Mouse (Mus musculus) heart, embryonic 11.5 days (tissue): ENCODE measurements around the gene Jak3. TPM values are rescaled to one million over a fixed set of nuclear protein-coding genes. Genes with fewer than 3 reads are reported as not detected.
A peak's percentile ranks its signal among the peaks of the same experiment; 100 is the strongest.

Source experiments
- ATAC-seq: fragments of 200-750 bp; cut with Nextera tagmentation; replicated peaks from 2 replicates; pipeline ENCODE4 v1.8.0; 2017; ENCODE audit warnings: moderate library complexity; ENCODE audit not compliant: insufficient number of reproducible peaks, low FRiP score, low TSS enrichment
- H3K27ac ChIP-seq: fragments of 300-500 bp; sonication (generic); 2 replicates; pipeline ENCODE4 v1.5.1; 2014; ENCODE audit warnings: mild to moderate bottlenecking, low read depth, low read length
- H3K27me3 ChIP-seq: fragments of 300-500 bp; sonication (generic); 2 replicates; pipeline ENCODE4 v1.6.1; 2014; ENCODE audit warnings: mild to moderate bottlenecking, low read length, mixed read lengths; ENCODE audit not compliant: control insufficient read depth, insufficient read depth
- H3K36me3 ChIP-seq: fragments of 300-500 bp; sonication (generic); 2 replicates; pipeline ENCODE4 v1.6.1; 2014; ENCODE audit warnings: mild to moderate bottlenecking, low read length, moderate library complexity, mixed read lengths; ENCODE audit not compliant: control insufficient read depth, insufficient read depth
- H3K4me1 ChIP-seq: fragments of 300-500 bp; sonication (generic); 2 replicates; pipeline ENCODE4 v1.6.1; 2014; ENCODE audit warnings: low read length; ENCODE audit not compliant: control insufficient read depth, insufficient read depth
- H3K4me2 ChIP-seq: fragments of 300-500 bp; sonication (generic); 2 replicates; pipeline ENCODE4 v1.6.1; 2014; ENCODE audit warnings: mild to moderate bottlenecking, moderate library complexity
- H3K4me3 ChIP-seq: fragments of 300-500 bp; sonication (generic); 2 replicates; pipeline ENCODE4 v1.5.1; 2014; ENCODE audit warnings: low read depth, low read length
- H3K9ac ChIP-seq: fragments of 300-500 bp; sonication (generic); 2 replicates; pipeline ENCODE4 v1.6.1; 2014; ENCODE audit warnings: mild to moderate bottlenecking, low read depth, low read length, moderate library complexity
- H3K9me3 ChIP-seq: fragments of 300-500 bp; sonication (generic); replicated peaks from 2 replicates; pipeline ENCODE4 v1.6.1; 2016; ENCODE audit warnings: low read length; ENCODE audit not compliant: control insufficient read depth
- WGBS: fragments of 180-500 bp; shearing (Covaris S2); extraction: QIAGEN DNeasy Blood & Tissue Kit; methylation state at CpG from one replicate; pipeline ENCODE4 v1.1.7; 2014; ENCODE audit not compliant: insufficient replicate concordance; 5-methylcytosine and 5-hydroxymethylcytosine counted together
- polyA plus RNA-seq: library from polyadenylated mRNA; unstranded; fragments of >200 nt; fragmentation: Nextera tagmentation; extraction: Ambion mirVana; gene quantifications from 2 replicates; pipeline ENCODE4 v1.2.1, GENCODE M21; 2014

Jak3 gene
- polyA plus RNA-seq, 1 experiment from 2014 or later: 4.9 TPM

DNA sequence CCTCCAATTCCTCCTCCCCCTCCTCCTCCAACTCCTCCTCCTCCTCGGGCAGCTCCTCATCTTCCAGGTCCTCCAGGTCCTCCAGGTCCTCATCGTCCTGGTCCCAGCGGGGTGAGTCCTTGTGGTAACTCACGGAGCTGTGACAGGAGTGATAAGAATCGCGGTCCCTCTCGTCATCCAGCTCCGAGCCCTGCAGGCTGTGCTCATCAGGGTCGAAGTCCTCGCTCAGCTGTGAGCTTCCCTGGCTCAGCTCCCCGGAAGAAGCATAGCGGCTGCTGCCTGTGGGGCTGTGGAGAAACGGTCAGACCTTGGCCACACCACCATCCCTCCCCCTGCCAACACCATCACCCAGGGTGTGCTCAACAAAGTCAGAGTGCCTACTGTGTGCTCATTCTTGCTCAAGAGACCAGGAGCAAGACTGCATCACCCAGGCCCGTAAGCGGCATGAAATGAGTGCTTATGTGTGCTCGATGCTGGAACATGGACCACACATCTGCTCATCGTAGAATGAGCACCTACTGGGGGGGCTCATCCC lies 17.5 kb upstream of the Jak3 start:
- Histone ChIP-seq H3K27me3 (peaks cover 91% of the 10 kb centered on the region), H3K4me1 (peaks cover 3% of the 10 kb centered on the region; the same call in 1 of the 2 replicates), H3K9me3 (no peaks in the 10 kb centered on the region), H3K4me3 (no peak overlapping the region), H3K9ac (no peak overlapping the region), H3K4me2 (no peak overlapping the region), H3K27ac (no peak overlapping the region), H3K36me3 (no peaks in the 10 kb centered on the region)
- 24% methylated on average over 17 of the region's 17 CpGs for WGBS
- ATAC-seq: no peak

- WGBS: 49% methylated on average over 1 of the region's 1 CpGs
- peaks cover 85% of the 10 kb centered on the region for H3K27me3 ChIP-seq
- H3K4me2 ChIP-seq: no peak overlapping the region
- ATAC-seq: no peak
- H3K9me3 ChIP-seq: no peaks in the 10 kb centered on the region
- no peak overlapping the region for H3K9ac ChIP-seq
- H3K36me3 ChIP-seq: no peaks in the 10 kb centered on the region
- H3K27ac ChIP-seq: no peak overlapping the region
- peaks cover 3% of the 10 kb centered on the region; the same call in 1 of the 2 replicates for H3K4me1 ChIP-seq
- no peak overlapping the region for H3K4me3 ChIP-seq
Measured at GRCm38 (mm10) chr8:71659751-71660150, 16.3 kb upstream of the Jak3 start.

DNA sequence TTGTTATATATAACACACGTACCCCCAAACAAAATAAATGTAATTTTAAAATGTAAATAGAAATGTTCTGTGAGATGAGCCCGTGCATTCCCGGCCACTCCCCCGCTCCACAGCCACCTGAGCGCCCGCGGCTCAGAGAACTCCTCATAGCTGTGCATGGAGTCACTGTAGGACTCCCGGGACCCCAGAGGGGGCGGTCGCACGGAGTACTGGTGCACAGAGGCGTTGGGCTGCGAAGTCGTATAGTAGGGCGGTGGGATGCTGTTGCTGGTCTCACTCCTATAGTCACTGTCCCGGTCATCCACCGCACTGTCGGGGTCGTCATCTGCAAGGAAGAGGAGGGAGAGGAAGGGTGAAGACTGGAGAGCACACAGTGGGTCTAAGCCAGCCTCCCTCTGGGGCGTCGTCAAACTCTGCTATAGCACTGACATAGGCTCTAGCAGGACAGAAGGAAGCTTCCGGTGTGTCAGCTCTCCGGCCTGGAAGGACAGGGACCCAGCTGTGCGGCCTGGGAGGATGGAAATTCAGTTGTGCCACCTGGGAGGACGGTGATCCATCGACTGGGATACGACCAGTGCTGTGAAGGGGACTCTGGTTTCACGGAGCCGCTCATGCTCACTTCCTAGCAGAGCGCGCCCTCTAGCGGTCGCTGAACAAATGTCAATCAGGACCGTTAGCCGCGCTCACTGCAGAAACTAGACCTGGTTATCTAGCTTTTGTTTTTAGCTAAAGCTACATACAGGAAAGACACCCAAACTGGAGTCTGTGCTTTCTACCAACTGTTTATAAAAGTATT lies 15.6 kb upstream of the Jak3 start:
- Histone ChIP-seq H3K27ac (no peak overlapping the region), H3K4me3 (no peak overlapping the region), H3K9me3 (no peaks in the 10 kb centered on the region), H3K4me1 (peaks cover 5% of the 10 kb centered on the region; the same call in 1 of the 2 replicates), H3K27me3 (peaks cover 77% of the 10 kb centered on the region), H3K4me2 (no peak overlapping the region), H3K36me3 (no peaks in the 10 kb centered on the region), H3K9ac (no peak overlapping the region)
- no peak for ATAC-seq
- 7% methylated on average over 36 of the region's 36 CpGs for WGBS

DNA sequence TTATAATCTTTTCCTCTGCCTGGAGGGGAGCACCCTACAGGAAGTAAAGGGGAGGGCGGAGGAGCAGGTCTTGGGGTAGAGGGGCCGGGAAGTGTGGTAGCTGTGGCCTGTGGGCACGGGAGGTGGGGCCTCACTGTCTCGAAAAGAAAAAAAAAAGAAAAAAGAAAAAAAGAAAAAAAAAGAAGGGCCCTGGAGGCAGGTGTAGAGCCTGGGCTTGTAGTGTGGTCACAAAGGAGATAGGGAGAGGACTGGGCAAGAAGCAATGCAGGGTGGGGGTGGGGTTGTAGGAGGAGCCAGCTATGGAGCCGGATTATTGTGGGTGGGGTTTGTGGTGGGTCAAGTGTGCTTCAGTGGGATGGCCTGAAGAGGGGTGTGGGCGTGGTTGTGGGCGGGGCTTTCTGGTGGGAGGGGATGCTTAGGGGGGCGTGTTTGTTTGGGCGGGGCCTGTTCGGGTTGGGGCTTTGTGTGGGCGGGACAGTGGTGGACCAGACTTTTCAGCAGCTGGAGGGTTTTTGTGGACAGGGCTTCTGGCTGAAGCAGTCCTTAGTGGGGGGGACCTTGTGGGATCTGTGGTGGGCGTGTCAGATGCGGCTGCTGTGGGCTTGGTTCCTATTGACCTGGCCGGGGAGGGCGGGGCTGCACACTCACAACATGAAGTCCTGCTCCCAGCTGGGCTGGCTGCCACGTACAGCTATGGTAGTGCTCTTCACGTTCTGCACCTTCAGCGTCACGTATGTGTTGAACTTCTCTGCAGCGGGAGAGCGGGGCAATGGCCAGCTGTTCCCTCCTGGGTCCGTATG lies 10.6 kb upstream of the Jak3 start:
- peak; percentile 59 for ATAC-seq
- H3K9ac ChIP-seq: no peak overlapping the region
- 3% methylated on average over 22 of the region's 22 CpGs for WGBS
- no peaks in the 10 kb centered on the region for H3K36me3 ChIP-seq
- peak overlapping the region; percentile 20 for H3K4me3 ChIP-seq
- H3K4me1 ChIP-seq: peaks cover 32% of the 10 kb centered on the region
- no peaks in the 10 kb centered on the region for H3K9me3 ChIP-seq
- H3K27ac ChIP-seq: no peak overlapping the region
- H3K4me2 ChIP-seq: peak overlapping the region; percentile 60
- H3K27me3 ChIP-seq: peaks cover 35% of the 10 kb centered on the region

- no peak for ATAC-seq
- Histone ChIP-seq H3K36me3 (no peaks in the 10 kb centered on the region), H3K27ac (0 out of 2 replicates have a peak overlapping the region, but pooled peaks have one; percentile 15), H3K4me3 (no peak overlapping the region), H3K4me1 (peaks cover 34% of the 10 kb centered on the region), H3K4me2 (no peak overlapping the region), H3K9me3 (no peaks in the 10 kb centered on the region), H3K9ac (0 out of 2 replicates have a peak overlapping the region, but pooled peaks have one; percentile 22), H3K27me3 (peaks cover 26% of the 10 kb centered on the region)
- WGBS: 55% methylated on average over 1 of the region's 1 CpGs
Measured at GRCm38 (mm10) chr8:71666855-71667254, 9.2 kb upstream of the Jak3 start.

- Histone ChIP-seq H3K9ac (peak overlapping the region; percentile 52; the same call in 1 of the 2 replicates), H3K4me1 (peaks cover 34% of the 10 kb centered on the region), H3K4me3 (no peak overlapping the region), H3K27me3 (peaks cover 22% of the 10 kb centered on the region), H3K27ac (peak overlapping the region; percentile 72), H3K4me2 (peak overlapping the region; percentile 64), H3K9me3 (no peaks in the 10 kb centered on the region), H3K36me3 (no peaks in the 10 kb centered on the region)
- WGBS: 61% methylated on average over 5 of the region's 5 CpGs
- no peak for ATAC-seq
Measured at GRCm38 (mm10) chr8:71667256-71667655, 8.8 kb upstream of the Jak3 start.

GRCm38 (mm10) chr8:71668220-71668975 lies 7.7 kb upstream of the Jak3 start:
- 1% methylated on average over 21 of the region's 21 CpGs for WGBS
- Histone ChIP-seq H3K27me3 (peaks cover 14% of the 10 kb centered on the region), H3K36me3 (no peaks in the 10 kb centered on the region), H3K4me1 (peaks cover 34% of the 10 kb centered on the region), H3K9ac (peak overlapping the region; percentile 52), H3K4me2 (peak overlapping the region; percentile 64), H3K27ac (peak overlapping the region; percentile 72), H3K4me3 (peak overlapping the region; percentile 20), H3K9me3 (no peaks in the 10 kb centered on the region)
- peak; percentile 41; the same call in 1 of the 2 replicates for ATAC-seq

DNA sequence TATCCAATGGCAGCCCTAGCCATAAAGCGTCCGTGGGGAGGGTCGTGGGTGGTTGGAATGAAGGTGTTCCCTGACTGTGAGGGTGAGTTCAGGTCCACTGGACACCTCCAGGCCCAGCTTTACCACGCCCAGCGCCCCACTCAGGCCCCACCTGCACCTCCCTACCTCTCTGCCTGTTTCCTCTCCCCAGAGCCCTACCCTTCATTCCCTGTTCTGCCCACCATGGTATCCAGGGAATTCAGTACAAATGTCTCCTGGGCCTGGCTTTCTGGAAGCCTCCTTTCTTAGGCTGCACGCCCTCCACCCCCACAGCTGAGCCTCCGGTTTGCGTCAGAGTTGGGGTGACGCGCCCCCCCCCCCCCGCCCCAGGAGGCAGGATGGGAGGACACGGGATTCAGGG lies 5.9 kb upstream of the Jak3 start:
- Histone ChIP-seq H3K27ac (no peak overlapping the region), H3K27me3 (peaks cover 10% of the 10 kb centered on the region), H3K4me3 (peak overlapping the region; percentile 45), H3K9ac (0 out of 2 replicates have a peak overlapping the region, but pooled peaks have one; percentile 43), H3K4me1 (peaks cover 33% of the 10 kb centered on the region), H3K9me3 (no peaks in the 10 kb centered on the region), H3K36me3 (no peaks in the 10 kb centered on the region), H3K4me2 (peak overlapping the region; percentile 94)
- WGBS: 14% methylated on average over 12 of the region's 12 CpGs
- no peak for ATAC-seq
